Mouse (Mus musculus): ENCODE measurements around the gene Magi1. TPM values are rescaled to one million over a fixed set of nuclear protein-coding genes. Genes with fewer than 3 reads are reported as not detected.

Magi1 gene
- polyA plus RNA-seq, 1 experiment from 2014 or later = 7.9 TPM

- Histone ChIP-seq H3K9me3 (ENCODE audit: control insufficient read depth, low read length) (no peaks in the 10 kb centered on the region), H3K9ac (ENCODE audit: low read length) (no peak overlapping the region), H3K36me3 (ENCODE audit: control insufficient read depth, insufficient read depth, low read length) (no peaks in the 10 kb centered on the region), H3K27me3 (ENCODE audit: control insufficient read depth, insufficient read depth, low read length) (no peaks in the 10 kb centered on the region), H3K4me1 (ENCODE audit: control insufficient read depth in 2 of 2, insufficient read depth in 2 of 2, low read length in 2 of 2) (peaks cover 2 to 7% of the 10 kb centered on the region in 2 experiments; a peak in 3 of 4 replicates), H3K4me3 (ENCODE audit: control insufficient read depth in 1 of 2, insufficient read depth in 1 of 2, low read depth in 1 of 2, low read length in 2 of 2) (no peak overlapping the region), H3K4me2 (ENCODE audit: low read length) (no peak overlapping the region), H3K27ac (replicated peaks in 1 of 2; ENCODE audit: control insufficient read depth in 1 of 2, insufficient read depth in 1 of 2, low read depth in 2 of 2, low read length in 2 of 2) (no peak overlapping the region)
- 79% methylated on average over 4 of the region's 4 CpGs for WGBS
- no peak for ATAC-seq (ENCODE audit: insufficient number of reproducible peaks, insufficient read depth, low FRiP score, low read depth)
These were observed 483.3 kb downstream of the Magi1 start for GRCm38 (mm10) chr6:93800465-93800864.

- H3K27me3 ChIP-seq (ENCODE audit: control insufficient read depth, insufficient read depth, low read length) = no peaks in the 10 kb centered on the region
- H3K4me3 ChIP-seq (ENCODE audit: control insufficient read depth in 1 of 2, insufficient read depth in 1 of 2, low read depth in 1 of 2, low read length in 2 of 2) = no peak overlapping the region
- ATAC-seq (ENCODE audit: insufficient number of reproducible peaks, insufficient read depth, low FRiP score, low read depth) = no peak
- H3K9me3 ChIP-seq (ENCODE audit: control insufficient read depth, low read length) = no peaks in the 10 kb centered on the region
- WGBS = 84% methylated on average over 10 of the region's 10 CpGs
- H3K4me2 ChIP-seq (ENCODE audit: low read length) = no peak overlapping the region
- H3K36me3 ChIP-seq (ENCODE audit: control insufficient read depth, insufficient read depth, low read length) = no peaks in the 10 kb centered on the region
- no peaks in the 10 kb centered on the region for H3K4me1 ChIP-seq (ENCODE audit: control insufficient read depth in 2 of 2, insufficient read depth in 2 of 2, low read length in 2 of 2)
- H3K27ac ChIP-seq (replicated peaks in 1 of 2; ENCODE audit: control insufficient read depth in 1 of 2, insufficient read depth in 1 of 2, low read depth in 2 of 2, low read length in 2 of 2) = no peak overlapping the region
- H3K9ac ChIP-seq (ENCODE audit: low read length) = no peak overlapping the region
These were observed 491.2 kb downstream of the Magi1 start for GRCm38 (mm10) chr6:93792309-93793215.

GRCm38 (mm10) chr6:93789721-93790120 lies 494.0 kb downstream of the Magi1 start:
- H3K4me1 ChIP-seq (ENCODE audit: control insufficient read depth in 2 of 2, insufficient read depth in 2 of 2, low read length in 2 of 2) = peaks cover 0 to 5% of the 10 kb centered on the region in 2 experiments; a peak in 2 of 4 replicates
- ATAC-seq (ENCODE audit: insufficient number of reproducible peaks, insufficient read depth, low FRiP score, low read depth) = no peak
- no peak overlapping the region for H3K27ac ChIP-seq (replicated peaks in 1 of 2; ENCODE audit: control insufficient read depth in 1 of 2, insufficient read depth in 1 of 2, low read depth in 2 of 2, low read length in 2 of 2)
- H3K36me3 ChIP-seq (ENCODE audit: control insufficient read depth, insufficient read depth, low read length) = no peaks in the 10 kb centered on the region
- no peak overlapping the region for H3K4me2 ChIP-seq (ENCODE audit: low read length)
- H3K4me3 ChIP-seq (ENCODE audit: control insufficient read depth in 1 of 2, insufficient read depth in 1 of 2, low read depth in 1 of 2, low read length in 2 of 2) = no peak overlapping the region
- no peak overlapping the region for H3K9ac ChIP-seq (ENCODE audit: low read length)
- H3K9me3 ChIP-seq (ENCODE audit: control insufficient read depth, low read length) = no peaks in the 10 kb centered on the region
- no peaks in the 10 kb centered on the region for H3K27me3 ChIP-seq (ENCODE audit: control insufficient read depth, insufficient read depth, low read length)

- no peaks in the 10 kb centered on the region for H3K9me3 ChIP-seq (ENCODE audit: control insufficient read depth, low read length)
- H3K4me3 ChIP-seq (ENCODE audit: control insufficient read depth in 1 of 2, insufficient read depth in 1 of 2, low read depth in 1 of 2, low read length in 2 of 2) = no peak overlapping the region
- 81% methylated on average over 3 of the region's 3 CpGs for WGBS
- ATAC-seq (ENCODE audit: insufficient number of reproducible peaks, insufficient read depth, low FRiP score, low read depth) = no peak
- no peaks in the 10 kb centered on the region for H3K36me3 ChIP-seq (ENCODE audit: control insufficient read depth, insufficient read depth, low read length)
- H3K9ac ChIP-seq (ENCODE audit: low read length) = no peak overlapping the region
- no peaks in the 10 kb centered on the region for H3K27me3 ChIP-seq (ENCODE audit: control insufficient read depth, insufficient read depth, low read length)
- no peak overlapping the region for H3K27ac ChIP-seq (replicated peaks in 1 of 2; ENCODE audit: control insufficient read depth in 1 of 2, insufficient read depth in 1 of 2, low read depth in 2 of 2, low read length in 2 of 2)
- H3K4me2 ChIP-seq (ENCODE audit: low read length) = no peak overlapping the region
- peaks cover 0 to 5% of the 10 kb centered on the region in 2 experiments; a peak in 2 of 4 replicates for H3K4me1 ChIP-seq (ENCODE audit: control insufficient read depth in 2 of 2, insufficient read depth in 2 of 2, low read length in 2 of 2)
These were observed 496.7 kb downstream of the Magi1 start for GRCm38 (mm10) chr6:93787042-93787441.

- no peak overlapping the region for H3K4me2 ChIP-seq (ENCODE audit: low read length)
- no peak overlapping the region for H3K27ac ChIP-seq (replicated peaks in 1 of 2; ENCODE audit: control insufficient read depth in 1 of 2, insufficient read depth in 1 of 2, low read depth in 2 of 2, low read length in 2 of 2)
- H3K27me3 ChIP-seq (ENCODE audit: control insufficient read depth, insufficient read depth, low read length) = no peaks in the 10 kb centered on the region
- no peak overlapping the region for H3K9ac ChIP-seq (ENCODE audit: low read length)
- H3K4me3 ChIP-seq (ENCODE audit: control insufficient read depth in 1 of 2, insufficient read depth in 1 of 2, low read depth in 1 of 2, low read length in 2 of 2) = no peak overlapping the region
- WGBS = 47% methylated on average over 2 of the region's 2 CpGs
- H3K4me1 ChIP-seq (ENCODE audit: control insufficient read depth in 2 of 2, insufficient read depth in 2 of 2, low read length in 2 of 2) = peaks cover 0 to 5% of the 10 kb centered on the region in 2 experiments; a peak in 2 of 4 replicates
- no peaks in the 10 kb centered on the region for H3K36me3 ChIP-seq (ENCODE audit: control insufficient read depth, insufficient read depth, low read length)
- ATAC-seq (ENCODE audit: insufficient number of reproducible peaks, insufficient read depth, low FRiP score, low read depth) = no peak
- H3K9me3 ChIP-seq (ENCODE audit: control insufficient read depth, low read length) = no peaks in the 10 kb centered on the region
These were observed 497.5 kb downstream of the Magi1 start for GRCm38 (mm10) chr6:93786220-93786619.

- Histone ChIP-seq H3K9me3 (ENCODE audit: control insufficient read depth, low read length) (peaks cover 3% of the 10 kb centered on the region; the same call in 1 of the 2 replicates), H3K36me3 (ENCODE audit: control insufficient read depth, insufficient read depth, low read length) (no peaks in the 10 kb centered on the region), H3K9ac (ENCODE audit: low read length) (no peak overlapping the region), H3K27ac (replicated peaks in 1 of 2; ENCODE audit: control insufficient read depth in 1 of 2, insufficient read depth in 1 of 2, low read depth in 2 of 2, low read length in 2 of 2) (no peak overlapping the region), H3K4me1 (ENCODE audit: control insufficient read depth in 2 of 2, insufficient read depth in 2 of 2, low read length in 2 of 2) (no peaks in the 10 kb centered on the region; a peak in 1 of 4 replicates), H3K4me3 (ENCODE audit: control insufficient read depth in 1 of 2, insufficient read depth in 1 of 2, low read depth in 1 of 2, low read length in 2 of 2) (no peak overlapping the region), H3K4me2 (ENCODE audit: low read length) (no peak overlapping the region), H3K27me3 (ENCODE audit: control insufficient read depth, insufficient read depth, low read length) (no peaks in the 10 kb centered on the region)
- 52% methylated on average over 4 of the region's 4 CpGs for WGBS
- ATAC-seq (ENCODE audit: insufficient number of reproducible peaks, insufficient read depth, low FRiP score, low read depth) = no peak
These were observed 512.6 kb downstream of the Magi1 start for GRCm38 (mm10) chr6:93771081-93771480.

GRCm38 (mm10) chr6:93770283-93771025 lies 513.3 kb downstream of the Magi1 start:
- 88% methylated on average over 5 of the region's 5 CpGs for WGBS
- Histone ChIP-seq H3K4me3 (ENCODE audit: control insufficient read depth in 1 of 2, insufficient read depth in 1 of 2, low read depth in 1 of 2, low read length in 2 of 2) (no peak overlapping the region), H3K36me3 (ENCODE audit: control insufficient read depth, insufficient read depth, low read length) (no peaks in the 10 kb centered on the region), H3K27me3 (ENCODE audit: control insufficient read depth, insufficient read depth, low read length) (no peaks in the 10 kb centered on the region), H3K4me1 (ENCODE audit: control insufficient read depth in 2 of 2, insufficient read depth in 2 of 2, low read length in 2 of 2) (no peaks in the 10 kb centered on the region; a peak in 1 of 4 replicates), H3K9me3 (ENCODE audit: control insufficient read depth, low read length) (peaks cover 3% of the 10 kb centered on the region; the same call in 1 of the 2 replicates), H3K9ac (ENCODE audit: low read length) (no peak overlapping the region), H3K27ac (replicated peaks in 1 of 2; ENCODE audit: control insufficient read depth in 1 of 2, insufficient read depth in 1 of 2, low read depth in 2 of 2, low read length in 2 of 2) (no peak overlapping the region), H3K4me2 (ENCODE audit: low read length) (no peak overlapping the region)
- ATAC-seq (ENCODE audit: insufficient number of reproducible peaks, insufficient read depth, low FRiP score, low read depth) = no peak
